8 mouse cellular contexts compared by ENCODE assay signal in genomic region chr7:27231693-27232331, GRCm38 (mm10). TPM values are rescaled to one million over a fixed set of nuclear protein-coding genes. Genes with fewer than 3 reads are reported as not detected.
DNase-seq lines count a peak whose midpoint lies in the region; ATAC-seq and TF ChIP-seq lines count a peak whose summit lies in the region.

No protein-coding gene starts in this region.

- no peaks in the 10 kb centered on the region for H3K36me3 ChIP-seq in intestine, embryonic 15.5 days
- H3K36me3 ChIP-seq in lung, postnatal 0 days (ENCODE audit: insufficient read depth, low read length): no peaks in the 10 kb centered on the region
- H3K36me3 ChIP-seq in small intestine, adult 2 months (ENCODE audit: control insufficient read depth, insufficient read depth, low read length): no peaks in the 10 kb centered on the region

- no peak for ATAC-seq in intestine, embryonic 15.5 days
- peak; percentile 16 for ATAC-seq in lung, postnatal 0 days

- H3K9me3 ChIP-seq in intestine, embryonic 15.5 days: no peaks in the 10 kb centered on the region
- no peaks in the 10 kb centered on the region for H3K9me3 ChIP-seq in lung, postnatal 0 days (ENCODE audit: low read length)

- H3K4me1 ChIP-seq in embryonic fibroblast, embryonic 13.5 days (ENCODE audit: control insufficient read depth, insufficient read depth, low read length): peaks cover 8% of the 10 kb centered on the region
- H3K4me1 ChIP-seq in intestine, embryonic 15.5 days (replicated peaks): peaks cover 28% of the 10 kb centered on the region
- peaks cover 14% of the 10 kb centered on the region; the same call in 1 of the 2 replicates for H3K4me1 ChIP-seq in lung, postnatal 0 days (ENCODE audit: insufficient read depth, low read depth, low read length)
- H3K4me1 ChIP-seq in small intestine, adult 2 months (ENCODE audit: control insufficient read depth, insufficient read depth, insufficient read length, low read length): peaks cover 11% of the 10 kb centered on the region

- H3K27ac ChIP-seq in embryonic fibroblast, embryonic 13.5 days (ENCODE audit: insufficient read depth, low read length): peak overlapping the region; percentile 97
- H3K27ac ChIP-seq in intestine, embryonic 15.5 days: peak overlapping the region; percentile 56
- peak overlapping the region; percentile 63 for H3K27ac ChIP-seq in lung, postnatal 0 days (ENCODE audit: low read length)
- peak overlapping the region; percentile 28 for H3K27ac ChIP-seq in small intestine, adult 2 months (ENCODE audit: insufficient read depth, low read depth, low read length)

- peak; percentile 54 for TF ChIP-seq POLR2A in embryonic fibroblast, embryonic 13.5 days (IDR thresholded peaks at IDR 0.05; ENCODE audit: low read depth, low read length)
- no peak for TF ChIP-seq POLR2A in small intestine, adult 2 months (IDR thresholded peaks at IDR 0.05; ENCODE audit: low read depth, low read length)

- DNase-seq in urinary bladder, adult 18-20 months (ENCODE audit: low spot score in 2 of 2): peak; percentile 41 to 58
- DNase-seq in urinary bladder, adult 2 months (ENCODE audit: low spot score): no peak
- peak; percentile 91 for DNase-seq in lung, postnatal 0 days (ENCODE audit: low spot score)
- DNase-seq in embryo, embryonic 9.5 days (ENCODE audit: extremely low spot score): no peak
- no peak for DNase-seq in spleen, postnatal 14 days (ENCODE audit: low spot score in 2 of 2)

- peak overlapping the region; percentile 79 for H3K4me2 ChIP-seq in intestine, embryonic 15.5 days (replicated peaks)
- H3K4me2 ChIP-seq in lung, postnatal 0 days (replicated peaks; ENCODE audit: low read depth, low read length): no peak overlapping the region

- TF ChIP-seq CTCF in embryonic fibroblast, embryonic 13.5 days (IDR thresholded peaks at IDR 0.05; ENCODE audit: borderline replicate concordance, insufficient read depth, low read length): no peak
- no peak for TF ChIP-seq CTCF in lung, postnatal 0 days (IDR thresholded peaks at IDR 0.05)
- TF ChIP-seq CTCF in small intestine, adult 2 months (IDR thresholded peaks at IDR 0.05; ENCODE audit: extremely low read depth, insufficient read length, insufficient replicate concordance, low read depth, low read length): no peak

- no peak overlapping the region for H3K4me3 ChIP-seq in embryonic fibroblast, embryonic 13.5 days (ENCODE audit: insufficient read depth, low read length)
- no peak overlapping the region for H3K4me3 ChIP-seq in intestine, embryonic 15.5 days (replicated peaks)
- H3K4me3 ChIP-seq in lung, postnatal 0 days (ENCODE audit: low read depth, low read length): no peak overlapping the region
- H3K4me3 ChIP-seq in small intestine, adult 2 months (ENCODE audit: low read depth, low read length): no peak overlapping the region

- H3K9ac ChIP-seq in intestine, embryonic 15.5 days: no peak overlapping the region
- H3K9ac ChIP-seq in lung, postnatal 0 days (replicated peaks; ENCODE audit: low read depth): no peak overlapping the region

- TF ChIP-seq EP300 in lung, postnatal 0 days (IDR thresholded peaks at IDR 0.05): peak; percentile 95

- 54% methylated on average over 7 of the region's 7 CpGs for WGBS in intestine, embryonic 15.5 days
- WGBS in lung, postnatal 0 days: 46% methylated on average over 7 of the region's 7 CpGs
- WGBS in small intestine, adult 2 months: 54% methylated on average over 7 of the region's 7 CpGs

- no peaks in the 10 kb centered on the region for H3K27me3 ChIP-seq in intestine, embryonic 15.5 days (replicated peaks)
- H3K27me3 ChIP-seq in lung, postnatal 0 days (replicated peaks; ENCODE audit: insufficient read depth, low read length): no peaks in the 10 kb centered on the region
- no peaks in the 10 kb centered on the region for H3K27me3 ChIP-seq in small intestine, adult 2 months (ENCODE audit: control insufficient read depth, insufficient read depth, low read length)

RNA-seq across cellular contexts. Expression of gene Coq8b, which starts 1.0 kb away (rescaled TPM):
- polyA plus RNA-seq in urinary bladder, adult 2 months (2012; rRNA removed): 20.4 and 20.7 TPM in 2 replicates
- polyA plus RNA-seq in embryonic fibroblast, embryonic 13.5 days (2011; ENCODE audit: insufficient read length, low read depth, missing spikeins): 19.4 and 21.6 TPM in 2 replicates
- 21.3 and 21.4 TPM in 2 replicates for polyA plus RNA-seq in intestine, embryonic 15.5 days (2015; fragmentation: Nextera tagmentation; extraction: Ambion mirVana)
- polyA plus RNA-seq in lung, postnatal 0 days (2015; fragmentation: Nextera tagmentation; extraction: Ambion mirVana): 21.3 and 23.6 TPM in 2 replicates
- polyA plus RNA-seq in small intestine, adult 2 months (2012; rRNA removed): 34.7 and 60.7 TPM in 2 replicates

RNA-seq across cellular contexts. Expression of gene Itpkc, which starts 3.4 kb away (rescaled TPM):
- polyA plus RNA-seq in urinary bladder, adult 2 months (2012; rRNA removed): 9.9 and 11.6 TPM in 2 replicates
- 8.3 and 8.7 TPM in 2 replicates for polyA plus RNA-seq in embryonic fibroblast, embryonic 13.5 days (2011; ENCODE audit: insufficient read length, low read depth, missing spikeins)
- polyA plus RNA-seq in intestine, embryonic 15.5 days (2015; fragmentation: Nextera tagmentation; extraction: Ambion mirVana): 8.8 and 9.4 TPM in 2 replicates
- polyA plus RNA-seq in lung, postnatal 0 days (2015; fragmentation: Nextera tagmentation; extraction: Ambion mirVana): 2.9 and 4.1 TPM in 2 replicates
- polyA plus RNA-seq in small intestine, adult 2 months (2012; rRNA removed): 15.3 and 44.6 TPM in 2 replicates

RNA-seq across cellular contexts. Expression of gene Numbl, which starts 26.4 kb away (rescaled TPM):
- polyA plus RNA-seq in urinary bladder, adult 2 months (2012; rRNA removed): 44.1 and 47.3 TPM in 2 replicates
- polyA plus RNA-seq in embryonic fibroblast, embryonic 13.5 days (2011; ENCODE audit: insufficient read length, low read depth, missing spikeins): 47.6 and 51.7 TPM in 2 replicates
- polyA plus RNA-seq in intestine, embryonic 15.5 days (2015; fragmentation: Nextera tagmentation; extraction: Ambion mirVana): 16.2 and 16.5 TPM in 2 replicates
- polyA plus RNA-seq in lung, postnatal 0 days (2015; fragmentation: Nextera tagmentation; extraction: Ambion mirVana): 11.6 and 11.7 TPM in 2 replicates
- polyA plus RNA-seq in small intestine, adult 2 months (2012; rRNA removed): 8.3 and 9.0 TPM in 2 replicates

RNA-seq across cellular contexts. Expression of gene Snrpa, which starts 35.7 kb away (rescaled TPM):
- 114 and 140 TPM in 2 replicates for polyA plus RNA-seq in urinary bladder, adult 2 months (2012; rRNA removed)
- 117 and 153 TPM in 2 replicates for polyA plus RNA-seq in embryonic fibroblast, embryonic 13.5 days (2011; ENCODE audit: insufficient read length, low read depth, missing spikeins)
- polyA plus RNA-seq in intestine, embryonic 15.5 days (2015; fragmentation: Nextera tagmentation; extraction: Ambion mirVana): 223 and 249 TPM in 2 replicates
- polyA plus RNA-seq in lung, postnatal 0 days (2015; fragmentation: Nextera tagmentation; extraction: Ambion mirVana): 69.7 and 75.8 TPM in 2 replicates
- 73.2 and 138 TPM in 2 replicates for polyA plus RNA-seq in small intestine, adult 2 months (2012; rRNA removed)

RNA-seq across cellular contexts. Expression of gene BC024978, which starts 36.2 kb away (rescaled TPM):
- 11.1 and 12.0 TPM in 2 replicates for polyA plus RNA-seq in urinary bladder, adult 2 months (2012; rRNA removed)
- polyA plus RNA-seq in embryonic fibroblast, embryonic 13.5 days (2011; ENCODE audit: insufficient read length, low read depth, missing spikeins): 7.3 and 7.7 TPM in 2 replicates
- polyA plus RNA-seq in intestine, embryonic 15.5 days (2015; fragmentation: Nextera tagmentation; extraction: Ambion mirVana): 3.0 and 3.2 TPM in 2 replicates
- polyA plus RNA-seq in lung, postnatal 0 days (2015; fragmentation: Nextera tagmentation; extraction: Ambion mirVana): 2.5 TPM in 2 replicates
- 6.4 and 9.5 TPM in 2 replicates for polyA plus RNA-seq in small intestine, adult 2 months (2012; rRNA removed)

Comparison
In these comparisons a context has a peak if more than half of its experiments do, and no peak if none do; other contexts are left out.
1. DNase-seq: peak in urinary bladder, adult 18-20 months (2 of 2) and lung, postnatal 0 days (single experiment); none in urinary bladder, adult 2 months (single experiment), embryo, embryonic 9.5 days (single experiment) and spleen, postnatal 14 days (0 of 2).
2. H3K27ac ChIP-seq: peak in every context shown above with its lines; median percentile 97 in embryonic fibroblast, embryonic 13.5 days; 63 in lung, postnatal 0 days; 56 in intestine, embryonic 15.5 days; 28 in small intestine, adult 2 months.